Mouse (Mus musculus): ENCODE data around the gene Nme7.

- no peak for TF ChIP-seq CTCF (conservative IDR thresholded peaks at IDR 0.05; ENCODE audit: low read length)
- no peak for TF ChIP-seq POU5F1 (IDR thresholded peaks at IDR 0.05; ENCODE audit: borderline replicate concordance, low read length)
These were observed 21.0 kb downstream of the Nme7 start for GRCm38 (mm10) chr1:164324878-164325277.

Data from E14TG2a.4 (cell line).